Mouse (Mus musculus): ENCODE measurements at regions not wholly inside any gene's neighbourhood (a gene's known extent, or its start where the extent isn't known, plus 50 kb on each side); places are given as distances from the start of the nearest gene placed in this dataset.

- no peak overlapping the region for H3K9ac ChIP-seq (replicated peaks; ENCODE audit: low read depth, low read length)
- TF ChIP-seq CTCF (IDR thresholded peaks at IDR 0.05; ENCODE audit: low read depth) (no peak), EP300 (IDR thresholded peaks at IDR 0.05; ENCODE audit: low read depth) (no peak)
- H3K27ac ChIP-seq (ENCODE audit: low read depth): no peak overlapping the region
- no peaks in the 10 kb centered on the region for H3K36me3 ChIP-seq (replicated peaks; ENCODE audit: control insufficient read depth, insufficient read depth, low read length)
- DNase-seq (ENCODE audit: low spot score) (no peak), ATAC-seq (ENCODE audit: insufficient read depth, low read depth) (no peak)
- no peak overlapping the region for H3K4me3 ChIP-seq (ENCODE audit: low read depth, low read length)
- H3K27me3 ChIP-seq (ENCODE audit: control insufficient read depth, insufficient read depth, low read length): no peaks in the 10 kb centered on the region
- H3K4me1 ChIP-seq (ENCODE audit: control insufficient read depth, insufficient read depth): no peaks in the 10 kb centered on the region
- H3K9me3 ChIP-seq (replicated peaks; ENCODE audit: control insufficient read depth, low read length): no peaks in the 10 kb centered on the region
- no peak overlapping the region for H3K4me2 ChIP-seq (ENCODE audit: low read depth, low read length)
- 87% methylated on average over 2 of the region's 2 CpGs for WGBS
Observed at GRCm38 (mm10) chr2:19784913-19785312, 124.7 kb upstream of the Etl4 start.

GRCm38 (mm10) chr2:19785663-19786260 is 123.8 kb upstream of the Etl4 start:
- Histone ChIP-seq H3K27me3 (ENCODE audit: control insufficient read depth, insufficient read depth, low read length) (no peaks in the 10 kb centered on the region), H3K4me1 (ENCODE audit: control insufficient read depth, insufficient read depth) (no peaks in the 10 kb centered on the region), H3K4me3 (ENCODE audit: low read depth, low read length) (no peak overlapping the region), H3K4me2 (ENCODE audit: low read depth, low read length) (no peak overlapping the region), H3K27ac (ENCODE audit: low read depth) (no peak overlapping the region), H3K9me3 (replicated peaks; ENCODE audit: control insufficient read depth, low read length) (no peaks in the 10 kb centered on the region), H3K36me3 (replicated peaks; ENCODE audit: control insufficient read depth, insufficient read depth, low read length) (no peaks in the 10 kb centered on the region), H3K9ac (replicated peaks; ENCODE audit: low read depth, low read length) (no peak overlapping the region)
- no peak for ATAC-seq (ENCODE audit: insufficient read depth, low read depth)
- TF ChIP-seq CTCF (IDR thresholded peaks at IDR 0.05; ENCODE audit: low read depth) (no peak), EP300 (IDR thresholded peaks at IDR 0.05; ENCODE audit: low read depth) (no peak)
- DNase-seq (ENCODE audit: low spot score): no peak
- WGBS: 79% methylated on average over 6 of the region's 6 CpGs

GRCm38 (mm10) chr2:19792177-19792576 is 117.4 kb upstream of the Etl4 start:
- no peaks in the 10 kb centered on the region for H3K27me3 ChIP-seq (ENCODE audit: control insufficient read depth, insufficient read depth, low read length)
- no peak for ATAC-seq (ENCODE audit: insufficient read depth, low read depth)
- 83% methylated on average over 6 of the region's 6 CpGs for WGBS

GRCm38 (mm10) chr2:19796790-19797189 is 112.8 kb upstream of the Etl4 start:
- Histone ChIP-seq H3K4me3 (ENCODE audit: low read depth, low read length) (no peak overlapping the region), H3K9me3 (replicated peaks; ENCODE audit: control insufficient read depth, low read length) (no peaks in the 10 kb centered on the region), H3K27ac (ENCODE audit: low read depth) (no peak overlapping the region), H3K27me3 (ENCODE audit: control insufficient read depth, insufficient read depth, low read length) (no peaks in the 10 kb centered on the region), H3K9ac (replicated peaks; ENCODE audit: low read depth, low read length) (no peak overlapping the region), H3K4me1 (ENCODE audit: control insufficient read depth, insufficient read depth) (no peaks in the 10 kb centered on the region), H3K4me2 (ENCODE audit: low read depth, low read length) (no peak overlapping the region), H3K36me3 (replicated peaks; ENCODE audit: control insufficient read depth, insufficient read depth, low read length) (no peaks in the 10 kb centered on the region)
- WGBS: 50% methylated on average over 2 of the region's 2 CpGs
- ATAC-seq (ENCODE audit: insufficient read depth, low read depth) (no peak), DNase-seq (ENCODE audit: low spot score) (no peak)
- TF ChIP-seq CTCF (IDR thresholded peaks at IDR 0.05; ENCODE audit: low read depth): no peak
- no peak for TF ChIP-seq EP300 (IDR thresholded peaks at IDR 0.05; ENCODE audit: low read depth)

More at GRCm38 (mm10) chr2:19792177-19792576, 117.4 kb upstream of the Etl4 start:
- H3K9me3 ChIP-seq (replicated peaks; ENCODE audit: control insufficient read depth, low read length): no peaks in the 10 kb centered on the region
- H3K9ac ChIP-seq (replicated peaks; ENCODE audit: low read depth, low read length): no peak overlapping the region
- no peaks in the 10 kb centered on the region for H3K36me3 ChIP-seq (replicated peaks; ENCODE audit: control insufficient read depth, insufficient read depth, low read length)
- H3K4me2 ChIP-seq (ENCODE audit: low read depth, low read length): no peak overlapping the region
- no peak for TF ChIP-seq EP300 (IDR thresholded peaks at IDR 0.05; ENCODE audit: low read depth)
- no peak for TF ChIP-seq CTCF (IDR thresholded peaks at IDR 0.05; ENCODE audit: low read depth)
- no peak for DNase-seq (ENCODE audit: low spot score)
- H3K27ac ChIP-seq (ENCODE audit: low read depth): no peak overlapping the region
- H3K4me3 ChIP-seq (ENCODE audit: low read depth, low read length): no peak overlapping the region
- no peaks in the 10 kb centered on the region for H3K4me1 ChIP-seq (ENCODE audit: control insufficient read depth, insufficient read depth)

Measured in heart, postnatal 0 days (tissue).